Mouse (Mus musculus) stomach, postnatal 0 days (tissue): ENCODE results near the gene Cdc42ep1.

Experiments used
- CTCF ChIP-seq: IDR thresholded peaks from 2 replicates; pipeline ENCODE4 v1.5.1; 2016; ENCODE audit warnings: antibody characterized with exemption, low read depth, mild to moderate bottlenecking, moderate library complexity
- EP300 ChIP-seq: optimal IDR thresholded peaks from 2 replicates; pipeline ENCODE3; 2016; ENCODE audit warnings: antibody characterized with exemption

DNA sequence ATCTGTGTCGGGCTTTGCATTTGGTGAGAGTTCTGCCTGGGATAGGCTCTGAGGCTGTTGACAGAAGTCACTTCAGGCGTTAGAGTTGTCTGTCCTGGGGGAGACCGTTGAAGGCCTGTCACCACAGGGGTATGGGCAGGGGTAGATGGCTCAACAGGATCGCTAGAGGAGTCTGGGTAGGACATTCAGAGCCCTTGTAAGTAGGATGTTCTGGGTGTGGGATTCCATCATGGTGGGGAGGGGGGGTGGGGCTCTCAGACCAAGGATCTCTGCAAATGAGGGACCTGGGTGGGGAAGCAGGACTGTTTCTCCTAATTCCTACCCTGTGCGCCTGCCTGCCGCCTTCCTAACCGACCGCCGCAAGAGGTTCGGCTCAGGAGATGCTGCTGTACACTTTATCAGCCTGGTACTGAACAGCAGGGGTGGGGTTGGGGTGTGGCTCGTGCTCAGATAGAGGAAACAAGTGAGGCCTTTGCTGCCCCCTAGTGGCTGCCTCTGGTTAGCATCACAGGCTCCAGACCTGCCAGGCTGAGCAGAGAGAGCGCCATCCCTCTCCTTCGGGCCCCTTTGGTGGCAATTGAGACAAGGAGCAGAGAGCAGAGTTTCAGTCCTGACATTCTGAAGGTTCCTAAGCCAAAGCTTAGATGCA, 9.2 kb downstream of the Cdc42ep1 start:
- peak; percentile 99 for TF ChIP-seq CTCF
- TF ChIP-seq EP300, result no peak
